20 mouse cellular contexts compared by ENCODE assay signal in genomic region chr2:5931938-5932337, GRCm38 (mm10). TPM values are rescaled to one million over a fixed set of nuclear protein-coding genes. Genes with fewer than 3 reads are reported as not detected.
DNase-seq lines count a peak whose midpoint lies in the region; TF ChIP-seq lines count a peak whose summit lies in the region.
"Had no signal": no experiment of that assay in that cellular context is flagged by ENCODE, and none has a peak within 500 bp of the region (broad histone marks: within the 10 kb centered on the region; RNA-seq: fewer than 3 reads in every experiment).

No protein-coding gene starts in this region.

- no peak for TF ChIP-seq CTCF in CH12.LX (conservative IDR thresholded peaks at IDR 0.05 in 1 of 2, IDR thresholded peaks at IDR 0.05 in 1 of 2; ENCODE audit: low read depth in 2 of 2, low read length in 2 of 2)
- TF ChIP-seq CTCF in MEL (IDR thresholded peaks at IDR 0.05 in 2 of 3, conservative IDR thresholded peaks at IDR 0.05 in 1 of 3; ENCODE audit: control insufficient read depth in 1 of 3, insufficient read depth in 1 of 3, low read depth in 2 of 3, low read length in 3 of 3, poor library complexity in 1 of 3, severe bottlenecking in 1 of 3), result no peak

- 89% methylated on average over 5 of the region's 5 CpGs for WGBS in heart, embryonic 10.5 days

- H3K79me2 ChIP-seq in CH12.LX (replicated peaks; ENCODE audit: control insufficient read depth, extremely low read depth, insufficient read depth, poor library complexity, severe bottlenecking) (no peaks in the 10 kb centered on the region), MEL (ENCODE audit: control insufficient read depth, insufficient read depth, low read length, poor library complexity) (no peaks in the 10 kb centered on the region)

- TF ChIP-seq RAD21 in CH12.LX (IDR thresholded peaks at IDR 0.05; ENCODE audit: low read depth, low read length) (no peak), MEL (IDR thresholded peaks at IDR 0.05; ENCODE audit: low read depth, low read length) (no peak)

- intact Hi-C loops in heart, postnatal 14 days (cut with DNase I), result no loop called here

- 0 out of 2 replicates have a peak overlapping the region, but pooled peaks have one; percentile 1 for H3K4me2 ChIP-seq in CH12.LX (ENCODE audit: insufficient read depth, low read depth, poor library complexity, severe bottlenecking)

- dilution Hi-C loops in CH12.LX (cut with MboI; ENCODE audit: extremely low pct_ligation_motif_present, extremely low pct_unique_long_range_greater_than_20kb, low sequenced_read_pairs), result no loop called here

- in situ Hi-C loops in CH12.LX (cut with MboI; ENCODE audit: low pct_ligation_motif_present, low pct_unique_long_range_greater_than_20kb, low sequenced_read_pairs), result no loop called here

- TF ChIP-seq EP300 in CH12.LX (IDR thresholded peaks at IDR 0.05; ENCODE audit: low read length) (peak; percentile 77), MEL (IDR thresholded peaks at IDR 0.05; ENCODE audit: low read depth in 1 of 2, low read length in 2 of 2) (no peak)

- H3K4me1 ChIP-seq in CH12.LX (ENCODE audit: control insufficient read depth in 1 of 2, insufficient read depth in 2 of 2) (peaks cover 30 to 39% of the 10 kb centered on the region in 2 experiments), MEL (ENCODE audit: control insufficient read depth in 1 of 2, insufficient read depth in 2 of 2, low read length in 2 of 2) (peaks cover 16% of the 10 kb centered on the region in 2 experiments)
- no peaks in the 10 kb centered on the region for H3K4me1 ChIP-seq in heart, embryonic 10.5 days

- TF ChIP-seq POLR2A in CH12.LX (IDR thresholded peaks at IDR 0.05; ENCODE audit: low read depth, low read length) (no peak), MEL (IDR thresholded peaks at IDR 0.05; ENCODE audit: control insufficient read depth in 1 of 2, insufficient read depth in 1 of 2, low read depth in 1 of 2, low read length in 2 of 2, poor library complexity in 1 of 2) (no peak)

- DNase-seq in heart, adult 11 months, result peak; percentile 66
- DNase-seq in heart, postnatal 14 days, result no peak
- peak; percentile 73 for DNase-seq in CH12.LX (ENCODE audit: extremely low read depth)
- DNase-seq in MEL (ENCODE audit: low read depth, low spot score), result no peak
- no peak for DNase-seq in yolk sac, embryonic 10.5 days (ENCODE audit: low spot score)
- DNase-seq in heart, embryonic 10.5 days (ENCODE audit: low spot score), result no peak
- DNase-seq: adrenal gland, adult 2 months; adrenal gland, adult 8-10 months; adrenal gland, postnatal 10 days; adrenal gland, postnatal 14 days; adrenal gland, postnatal 25 days; adrenal gland, postnatal 36 days; B cell, adult 2 months; cerebellum, adult 11 months; cerebellum, adult 11-12 months; cerebellum, adult 18-20 months; cerebellum, adult 2 months; cerebellum, adult 8-10 months had no signal

- H3K27me3 ChIP-seq in CH12.LX (replicated peaks) (no peaks in the 10 kb centered on the region), MEL (ENCODE audit: control insufficient read depth in 1 of 2, insufficient read depth in 2 of 2, low read length in 2 of 2) (no peaks in the 10 kb centered on the region)
- no peaks in the 10 kb centered on the region for H3K27me3 ChIP-seq in heart, embryonic 10.5 days (ENCODE audit: insufficient read depth, poor library complexity, severe bottlenecking)
- H3K27me3 ChIP-seq: Patski had no signal

- H3K27ac ChIP-seq in CH12.LX (ENCODE audit: insufficient read depth, low read depth), result no peak overlapping the region
- peak overlapping the region; percentile 78 for H3K27ac ChIP-seq in MEL (ENCODE audit: control insufficient read depth, low read depth, low read length)
- H3K27ac ChIP-seq in heart, embryonic 10.5 days, result no peak overlapping the region

- H3K4me3 ChIP-seq in CH12.LX (replicated peaks in 1 of 3; ENCODE audit: low read depth in 2 of 3, low read length in 2 of 3, poor library complexity in 1 of 3) (no peak overlapping the region), MEL (ENCODE audit: control insufficient read depth in 1 of 2, insufficient read depth in 1 of 2, low read depth in 2 of 2, low read length in 2 of 2) (no peak overlapping the region)
- no peak overlapping the region for H3K4me3 ChIP-seq in heart, embryonic 10.5 days

- H3K9ac ChIP-seq in CH12.LX (ENCODE audit: insufficient read depth, low read depth), result no peak overlapping the region
- H3K9ac ChIP-seq in MEL (ENCODE audit: control insufficient read depth, low read depth, low read length, poor library complexity, severe bottlenecking), result no peak overlapping the region

- H3K36me3 ChIP-seq in CH12.LX (replicated peaks in 1 of 2; ENCODE audit: control insufficient read depth in 1 of 2, insufficient read depth in 1 of 2, low read length in 1 of 2) (no peaks in the 10 kb centered on the region), MEL (ENCODE audit: control insufficient read depth in 1 of 2, insufficient read depth in 2 of 2, low read length in 2 of 2) (peaks cover 0 to 16% of the 10 kb centered on the region in 2 experiments; a peak in 2 of 4 replicates)
- H3K36me3 ChIP-seq in heart, embryonic 10.5 days, result 0 out of 2 replicates have a peak, but pooled peaks cover 5% of the 10 kb centered on the region
- H3K36me3 ChIP-seq: G1E had no signal

- H3K9me3 ChIP-seq in CH12.LX (replicated peaks; ENCODE audit: low read length) (no peaks in the 10 kb centered on the region), MEL (replicated peaks; ENCODE audit: insufficient read depth, low read length) (no peaks in the 10 kb centered on the region)
- no peaks in the 10 kb centered on the region for H3K9me3 ChIP-seq in heart, embryonic 10.5 days
- H3K9me3 ChIP-seq: G1E had no signal

TF ChIP-seq in CH12.LX, 34 proteins besides CTCF, POLR2A, EP300 and RAD21 (continues in another document):
- TF ChIP-seq KAT2A (IDR thresholded peaks at IDR 0.05; ENCODE audit: insufficient replicate concordance, low read length) (no peak), IRF4 (IDR thresholded peaks at IDR 0.05; ENCODE audit: low read depth, low read length) (peak; percentile 94), ELF1 (IDR thresholded peaks at IDR 0.05; ENCODE audit: low read depth, low read length) (no peak), USF1 (IDR thresholded peaks at IDR 0.05; ENCODE audit: low read depth, low read length) (no peak), ZMIZ1 (IDR thresholded peaks at IDR 0.05; ENCODE audit: low read depth, low read length) (no peak), TCF12 (IDR thresholded peaks at IDR 0.05; ENCODE audit: low read depth, low read length) (no peak), MYC (IDR thresholded peaks at IDR 0.05; ENCODE audit: low read depth, low read length) (no peak), SIN3A (IDR thresholded peaks at IDR 0.05; ENCODE audit: low read length) (no peak), E2F4 (IDR thresholded peaks at IDR 0.05; ENCODE audit: insufficient replicate concordance, low read depth, low read length) (no peak), GABPA (IDR thresholded peaks at IDR 0.05; ENCODE audit: insufficient replicate concordance, low read depth, low read length) (no peak), USF2 (conservative IDR thresholded peaks at IDR 0.05; ENCODE audit: low read depth, low read length) (no peak), CHD1 (IDR thresholded peaks at IDR 0.05; ENCODE audit: low read depth, low read length) (no peak)

TF ChIP-seq in MEL, 35 proteins besides CTCF, POLR2A, EP300 and RAD21:
- TF ChIP-seq MYB (IDR thresholded peaks at IDR 0.05; ENCODE audit: low read depth, low read length), result no peak
- no peak for TF ChIP-seq ZC3H11A (IDR thresholded peaks at IDR 0.05; ENCODE audit: low read depth, low read length)
- no peak for TF ChIP-seq CHD2 (IDR thresholded peaks at IDR 0.05; ENCODE audit: low read length)
- TF ChIP-seq HCFC1 (IDR thresholded peaks at IDR 0.05; ENCODE audit: low read depth, low read length), result no peak
- no peak for TF ChIP-seq SMC3 (IDR thresholded peaks at IDR 0.05; ENCODE audit: low read depth, low read length)

RNA-seq across cellular contexts. Expression of gene Dhtkd1, which starts 10.7 kb away (rescaled TPM):
- total RNA-seq in heart, postnatal 14 days (2021), result 1 to 10 TPM; 1.9 to 5.7 TPM
- total RNA-seq in CH12.LX (2012; rRNA removed) (0.21 and 0.38 TPM in 2 replicates), CH12.LX (2014; rRNA removed) (0.11 and 0.35 TPM in 2 replicates), MEL (2012; rRNA removed) (1.5 and 1.6 TPM in 2 replicates)
- polyA plus RNA-seq in CH12.LX (2012; ENCODE audit: insufficient read length, low read depth) (0.15 and 0.17 TPM in 2 replicates), MEL (2012; ENCODE audit: insufficient read depth in 1 of 2, insufficient read length in 2 of 2, low read depth in 1 of 2, low replicate concordance in 2 of 2, missing spikeins in 1 of 2) (1 to 10 TPM in 1 of 2 experiments, not detected in 1; 1.6 TPM)
- 3.4 and 4.2 TPM in 2 replicates for polyA plus RNA-seq in heart, embryonic 10.5 days (2016; fragmentation: Nextera tagmentation; extraction: Ambion mirVana)
- polyA plus RNA-seq: G1E had no signal

RNA-seq across cellular contexts. Expression of gene Upf2, which starts 19.3 kb away (rescaled TPM):
- 10 to 100 TPM; 12.6 to 13.4 TPM for total RNA-seq in heart, postnatal 14 days (2021)
- total RNA-seq in CH12.LX (2012; rRNA removed), result 9.3 and 11.7 TPM in 2 replicates
- 11.8 and 13.4 TPM in 2 replicates for total RNA-seq in CH12.LX (2014; rRNA removed)
- 27.0 and 30.4 TPM in 2 replicates for polyA plus RNA-seq in CH12.LX (2012; ENCODE audit: insufficient read length, low read depth)
- total RNA-seq in MEL (2012; rRNA removed), result 15.2 and 15.3 TPM in 2 replicates
- polyA plus RNA-seq in MEL (2012; ENCODE audit: insufficient read depth in 1 of 2, insufficient read length in 2 of 2, low read depth in 1 of 2, low replicate concordance in 2 of 2, missing spikeins in 1 of 2), result 10 to 100 TPM in 1 of 2 experiments, not detected in 1; 30.9 TPM
- 6.0 and 8.2 TPM in 2 replicates for polyA plus RNA-seq in heart, embryonic 10.5 days (2016; fragmentation: Nextera tagmentation; extraction: Ambion mirVana)

RNA-seq across cellular contexts. Expression of gene Sec61a2, which starts 36.7 kb away (rescaled TPM):
- total RNA-seq in heart, postnatal 14 days (2021), result 10 to 100 TPM; 19.8 to 21.1 TPM
- total RNA-seq in CH12.LX (2012; rRNA removed) (20.8 and 23.3 TPM in 2 replicates), CH12.LX (2014; rRNA removed) (44.6 and 53.8 TPM in 2 replicates), MEL (2012; rRNA removed) (13.9 and 17.8 TPM in 2 replicates)
- polyA plus RNA-seq in CH12.LX (2012; ENCODE audit: insufficient read length, low read depth) (46.2 and 53.5 TPM in 2 replicates), MEL (2012; ENCODE audit: insufficient read depth in 1 of 2, insufficient read length in 2 of 2, low read depth in 1 of 2, low replicate concordance in 2 of 2, missing spikeins in 1 of 2) (10 to 100 TPM in 1 of 2 experiments, not detected in 1; 32.3 TPM)
- 62.6 and 74.4 TPM in 2 replicates for polyA plus RNA-seq in heart, embryonic 10.5 days (2016; fragmentation: Nextera tagmentation; extraction: Ambion mirVana)

Comparison
In these comparisons a context has a peak if more than half of its experiments do, and no peak if none do; other contexts are left out.
1. DNase-seq: peak in heart, adult 11 months (single experiment) and CH12.LX (single experiment); none in heart, postnatal 14 days (0 of 2), MEL (single experiment), yolk sac, embryonic 10.5 days (single experiment) and heart, embryonic 10.5 days (single experiment).